Mouse (Mus musculus) forebrain, postnatal 0 days (tissue): ENCODE measurements at regions not wholly inside any gene's neighbourhood (a gene's known extent, or its start where the extent isn't known, plus 50 kb on each side); places are given as distances from the start of the nearest gene placed in this dataset.

Experiments
- ATAC-seq: fragments of 200-750 bp; cut with Nextera tagmentation; 2 replicates; pipeline ENCODE4 v1.8.0; 2017; ENCODE audit warnings: mild to moderate bottlenecking, moderate library complexity
- DNase-seq: peaks from one replicate; pipeline ENCODE4 v3.0.0-alpha.2; 2015
- H3K27ac ChIP-seq: fragments of 300-500 bp; sonication (generic); 2 replicates; pipeline ENCODE4 v1.5.1; 2014; ENCODE audit warnings: low read depth, mild to moderate bottlenecking, antibody characterized with exemption, low read length, moderate library complexity, mixed read lengths
- H3K27me3 ChIP-seq: fragments of 300-500 bp; sonication (generic); 2 replicates; pipeline ENCODE4 v1.6.1; 2014; ENCODE audit warnings: mild to moderate bottlenecking, low read length, mixed read lengths; ENCODE audit not compliant: insufficient read depth
- H3K36me3 ChIP-seq: fragments of 300-500 bp; sonication (generic); 2 replicates; pipeline ENCODE4 v1.6.1; 2014; ENCODE audit warnings: mild to moderate bottlenecking, moderate library complexity; ENCODE audit not compliant: insufficient read depth
- H3K4me1 ChIP-seq: fragments of 300-500 bp; sonication (generic); 2 replicates; pipeline ENCODE4 v1.6.1; 2014; ENCODE audit warnings: antibody characterized with exemption; ENCODE audit not compliant: insufficient read depth
- H3K4me2 ChIP-seq: fragments of 300-500 bp; sonication (generic); 2 replicates; pipeline ENCODE4 v1.6.1; 2014; ENCODE audit warnings: low read depth, mild to moderate bottlenecking, moderate library complexity
- H3K4me3 ChIP-seq: fragments of 300-500 bp; sonication (generic); 2 replicates; pipeline ENCODE4 v1.5.1; 2014; ENCODE audit warnings: low read depth, low read length, mixed read lengths
- H3K9ac ChIP-seq: fragments of 300-500 bp; sonication (generic); 2 replicates; pipeline ENCODE4 v1.6.1; 2014; ENCODE audit warnings: mild to moderate bottlenecking
- H3K9me3 ChIP-seq: fragments of 300-500 bp; sonication (generic); 2 replicates; pipeline ENCODE4 v1.6.1; 2016; ENCODE audit warnings: low read length
- CTCF ChIP-seq: sonication (generic); IDR thresholded peaks from 2 replicates; pipeline ENCODE4 v1.5.1; 2016; ENCODE audit warnings: antibody characterized with exemption, control low read depth, low read depth
- WGBS: fragments of 180-500 bp; shearing (Covaris S2); extraction: QIAGEN DNeasy Blood & Tissue Kit; methylation state at CpG from one replicate; pipeline ENCODE4 v1.1.7; 2014; 5-methylcytosine and 5-hydroxymethylcytosine counted together

DNA sequence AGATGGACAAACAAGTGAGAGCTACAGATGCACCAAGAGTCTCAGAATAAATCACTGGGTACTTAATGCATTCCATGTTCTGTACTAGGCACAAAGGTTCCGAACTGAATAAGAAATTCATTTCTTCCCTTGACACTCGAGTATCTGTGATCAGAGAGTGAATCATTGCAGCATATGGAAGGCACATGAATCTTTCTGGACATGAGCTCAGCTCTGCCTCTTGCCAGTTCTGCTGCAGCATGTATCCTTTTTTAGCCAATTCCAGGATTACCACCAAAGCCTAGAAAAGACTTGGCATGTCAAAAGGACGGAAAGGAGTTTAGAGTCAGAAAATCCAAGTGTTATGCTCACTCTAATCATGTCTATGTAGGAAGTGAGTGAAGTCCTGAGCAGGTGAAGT lies 567.0 kb downstream of the Fam181b start:
- Histone ChIP-seq H3K27ac (no peak overlapping the region), H3K36me3 (no peaks in the 10 kb centered on the region), H3K9ac (no peak overlapping the region), H3K9me3 (no peaks in the 10 kb centered on the region), H3K4me1 (no peaks in the 10 kb centered on the region), H3K4me3 (no peak overlapping the region), H3K4me2 (no peak overlapping the region), H3K27me3 (no peaks in the 10 kb centered on the region)
- DNase-seq (no peak), ATAC-seq (no peak)
- WGBS = 79% methylated on average over 3 of the region's 3 CpGs
- TF ChIP-seq CTCF = no peak

DNA sequence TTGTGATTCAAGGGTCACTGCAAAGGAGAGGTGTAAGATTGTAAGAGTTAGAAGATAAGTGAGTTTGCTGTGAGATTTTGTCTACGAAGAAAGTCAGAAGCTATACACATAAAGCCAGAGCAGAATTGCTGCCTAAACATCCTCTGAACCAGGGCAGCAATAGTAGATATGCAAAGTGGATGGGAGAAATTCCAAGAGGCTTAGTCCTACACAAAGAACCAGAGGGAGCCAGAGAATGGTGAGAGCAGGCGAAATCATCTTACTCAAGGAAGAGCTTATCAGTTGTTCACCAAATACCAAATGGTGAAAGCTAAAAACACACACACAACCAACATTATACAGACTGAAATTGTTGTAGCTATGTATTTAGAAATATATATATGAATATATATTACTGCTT lies 586.1 kb downstream of the Fam181b start:
- WGBS = 42% methylated on average over 2 of the region's 2 CpGs
- Histone ChIP-seq H3K4me1 (no peaks in the 10 kb centered on the region), H3K27me3 (no peaks in the 10 kb centered on the region), H3K9me3 (no peaks in the 10 kb centered on the region), H3K27ac (no peak overlapping the region), H3K4me3 (no peak overlapping the region), H3K36me3 (no peaks in the 10 kb centered on the region), H3K9ac (no peak overlapping the region), H3K4me2 (no peak overlapping the region)
- no peak for DNase-seq
- ATAC-seq = no peak
- no peak for TF ChIP-seq CTCF

GRCm38 (mm10) chr7:93671827-93672226 lies 592.2 kb downstream of the Fam181b start:
- no peaks in the 10 kb centered on the region for H3K36me3 ChIP-seq
- 32% methylated on average over 3 of the region's 3 CpGs for WGBS
- H3K27ac ChIP-seq = no peak overlapping the region
- DNase-seq = peak; percentile 45
- no peak overlapping the region for H3K9ac ChIP-seq
- no peak overlapping the region for H3K4me3 ChIP-seq
- TF ChIP-seq CTCF = no peak
- H3K4me2 ChIP-seq = no peak overlapping the region
- no peaks in the 10 kb centered on the region for H3K27me3 ChIP-seq
- H3K4me1 ChIP-seq = no peaks in the 10 kb centered on the region
- no peaks in the 10 kb centered on the region for H3K9me3 ChIP-seq
- ATAC-seq = peak; percentile 56; the same call in 1 of the 2 replicates

DNA sequence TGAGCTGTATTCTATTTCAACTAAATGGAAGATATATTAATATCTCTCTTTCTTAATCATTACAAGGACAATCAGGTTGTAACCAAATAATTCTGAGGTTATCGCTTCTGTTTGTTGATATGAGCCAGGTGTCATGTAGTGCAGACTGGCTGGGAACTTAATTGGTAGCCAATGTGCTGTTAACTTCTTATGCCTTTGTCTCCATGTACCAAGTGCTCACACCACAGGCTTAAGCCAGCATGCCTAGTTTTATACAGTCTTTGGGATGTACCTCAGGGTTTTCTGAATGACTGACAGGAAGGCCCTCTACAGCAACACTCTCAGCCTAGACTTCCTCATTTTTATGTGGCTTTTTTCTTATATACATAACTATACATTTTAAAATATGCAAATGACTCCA lies 592.8 kb downstream of the Fam181b start:
- WGBS = 65% methylated on average over 1 of the region's 1 CpGs
- H3K27ac ChIP-seq = no peak overlapping the region
- ATAC-seq = no peak
- no peak for TF ChIP-seq CTCF
- no peaks in the 10 kb centered on the region for H3K36me3 ChIP-seq
- no peak overlapping the region for H3K4me2 ChIP-seq
- DNase-seq = peak; percentile 6
- H3K4me1 ChIP-seq = no peaks in the 10 kb centered on the region
- no peaks in the 10 kb centered on the region for H3K27me3 ChIP-seq
- no peak overlapping the region for H3K9ac ChIP-seq
- no peaks in the 10 kb centered on the region for H3K9me3 ChIP-seq
- H3K4me3 ChIP-seq = no peak overlapping the region
